10 mouse cellular contexts compared by ENCODE assay signal in genomic region chr14:24206314-24206713, GRCm38 (mm10). TPM values are rescaled to one million over a fixed set of nuclear protein-coding genes. Genes with fewer than 3 reads are reported as not detected.
A peak's percentile ranks its signal among the peaks of the same experiment; 100 is the strongest.
DNase-seq lines count a peak whose midpoint lies in the region; ATAC-seq and TF ChIP-seq lines count a peak whose summit lies in the region.
"Had no signal": no experiment of that assay in that cellular context is flagged by ENCODE, and none has a peak within 500 bp of the region (broad histone marks: within the 10 kb centered on the region; RNA-seq: fewer than 3 reads in every experiment).

No protein-coding gene starts in this region.

- peak overlapping the region; percentile 66 for H3K27ac ChIP-seq in forebrain, embryonic 10.5 days
- H3K27ac ChIP-seq in forebrain, embryonic 11.5 days (ENCODE audit: low read depth, low read length), result no peak overlapping the region
- H3K27ac ChIP-seq in midbrain, embryonic 12.5 days (replicated peaks), result peak overlapping the region; percentile 59
- H3K27ac ChIP-seq in midbrain, embryonic 16.5 days (ENCODE audit: low read length), result no peak overlapping the region; the same call in 1 of the 2 replicates
- H3K27ac ChIP-seq in hindbrain, postnatal 0 days, result no peak overlapping the region
- H3K27ac ChIP-seq in stomach, postnatal 0 days (replicated peaks), result peak overlapping the region; percentile 35; the same call in 1 of the 2 replicates
- H3K27ac ChIP-seq in liver, postnatal 0 days (ENCODE audit: low read depth), result no peak overlapping the region

- peak; percentile 18; the same call in 1 of the 2 replicates for TF ChIP-seq CTCF in hindbrain, postnatal 0 days (IDR thresholded peaks at IDR 0.05; ENCODE audit: low read depth)
- TF ChIP-seq CTCF in stomach, postnatal 0 days (IDR thresholded peaks at IDR 0.05; ENCODE audit: low read depth), result peak; percentile 29
- no peak for TF ChIP-seq CTCF in liver, postnatal 0 days (IDR thresholded peaks at IDR 0.05; ENCODE audit: low read depth)

- H3K4me1 ChIP-seq in forebrain, embryonic 10.5 days, result peaks cover 54% of the 10 kb centered on the region
- H3K4me1 ChIP-seq in forebrain, embryonic 11.5 days (replicated peaks; ENCODE audit: control insufficient read depth, insufficient read depth, low read length), result peaks cover 16% of the 10 kb centered on the region
- peaks cover 44% of the 10 kb centered on the region for H3K4me1 ChIP-seq in midbrain, embryonic 12.5 days
- peaks cover 25% of the 10 kb centered on the region for H3K4me1 ChIP-seq in midbrain, embryonic 16.5 days (ENCODE audit: control insufficient read depth, insufficient read depth, low read length)
- H3K4me1 ChIP-seq in hindbrain, postnatal 0 days (ENCODE audit: insufficient read depth, low read length), result peaks cover 17% of the 10 kb centered on the region
- H3K4me1 ChIP-seq in stomach, postnatal 0 days (replicated peaks; ENCODE audit: control insufficient read depth, insufficient read depth), result no peaks in the 10 kb centered on the region
- H3K4me1 ChIP-seq in liver, postnatal 0 days (ENCODE audit: insufficient read depth), result no peaks in the 10 kb centered on the region

- no peak overlapping the region for H3K9ac ChIP-seq in forebrain, embryonic 11.5 days (ENCODE audit: low read length)
- H3K9ac ChIP-seq in midbrain, embryonic 12.5 days (replicated peaks), result no peak overlapping the region
- no peak overlapping the region for H3K9ac ChIP-seq in midbrain, embryonic 16.5 days (ENCODE audit: low read depth, low read length)
- H3K9ac ChIP-seq in hindbrain, postnatal 0 days (replicated peaks; ENCODE audit: low read length), result no peak overlapping the region
- H3K9ac ChIP-seq in stomach, postnatal 0 days (ENCODE audit: low read length), result no peak overlapping the region
- no peak overlapping the region for H3K9ac ChIP-seq in liver, postnatal 0 days (replicated peaks)
- H3K9ac ChIP-seq: lung, embryonic 15.5 days had no signal

- no peak for TF ChIP-seq EP300 in stomach, postnatal 0 days (optimal IDR thresholded peaks at IDR 0.05)
- TF ChIP-seq EP300 in liver, postnatal 0 days (IDR thresholded peaks at IDR 0.05; ENCODE audit: low read depth), result no peak

- WGBS in forebrain, embryonic 10.5 days, result 32% methylated on average over 9 of the region's 9 CpGs
- WGBS in forebrain, embryonic 11.5 days, result 36% methylated on average over 9 of the region's 9 CpGs
- 42% methylated on average over 6 of the region's 9 CpGs for WGBS in midbrain, embryonic 12.5 days
- 88% methylated on average over 3 of the region's 9 CpGs for WGBS in midbrain, embryonic 16.5 days
- 25% methylated on average over 7 of the region's 9 CpGs for WGBS in hindbrain, postnatal 0 days
- 21% methylated on average over 9 of the region's 9 CpGs for WGBS in stomach, postnatal 0 days
- 29% methylated on average over 7 of the region's 9 CpGs for WGBS in liver, postnatal 0 days (ENCODE audit: insufficient replicate concordance)

- H3K27me3 ChIP-seq in forebrain, embryonic 10.5 days (ENCODE audit: poor library complexity, severe bottlenecking), result no peaks in the 10 kb centered on the region
- no peaks in the 10 kb centered on the region for H3K27me3 ChIP-seq in forebrain, embryonic 11.5 days (ENCODE audit: control insufficient read depth, insufficient read depth, low read length)
- H3K27me3 ChIP-seq in midbrain, embryonic 12.5 days, result no peaks in the 10 kb centered on the region
- H3K27me3 ChIP-seq in midbrain, embryonic 16.5 days (ENCODE audit: control insufficient read depth, insufficient read depth, low read depth, low read length), result no peaks in the 10 kb centered on the region
- no peaks in the 10 kb centered on the region for H3K27me3 ChIP-seq in hindbrain, postnatal 0 days (ENCODE audit: insufficient read depth, low read length)
- H3K27me3 ChIP-seq in stomach, postnatal 0 days (ENCODE audit: control insufficient read depth, insufficient read depth, low read length), result no peaks in the 10 kb centered on the region
- no peaks in the 10 kb centered on the region for H3K27me3 ChIP-seq in liver, postnatal 0 days (ENCODE audit: insufficient read depth, low read length)
- H3K27me3 ChIP-seq: lung, embryonic 15.5 days had no signal

- no peak for ATAC-seq in forebrain, embryonic 11.5 days (replicated peaks; ENCODE audit: low FRiP score)
- ATAC-seq in midbrain, embryonic 12.5 days (ENCODE audit: low FRiP score, low read depth), result no peak
- ATAC-seq in midbrain, embryonic 16.5 days, result no peak
- ATAC-seq in hindbrain, postnatal 0 days, result no peak
- peak; percentile 23 for ATAC-seq in stomach, postnatal 0 days (ENCODE audit: low FRiP score, low TSS enrichment)
- ATAC-seq in liver, postnatal 0 days, result no peak

- H3K4me3 ChIP-seq in forebrain, embryonic 10.5 days, result no peak overlapping the region
- H3K4me3 ChIP-seq in forebrain, embryonic 11.5 days (ENCODE audit: low read depth, low read length), result no peak overlapping the region
- H3K4me3 ChIP-seq in midbrain, embryonic 12.5 days, result no peak overlapping the region
- no peak overlapping the region for H3K4me3 ChIP-seq in midbrain, embryonic 16.5 days (ENCODE audit: low read depth, low read length)
- no peak overlapping the region for H3K4me3 ChIP-seq in hindbrain, postnatal 0 days (ENCODE audit: low read length)
- no peak overlapping the region for H3K4me3 ChIP-seq in stomach, postnatal 0 days (ENCODE audit: low read depth, low read length)
- no peak overlapping the region for H3K4me3 ChIP-seq in liver, postnatal 0 days (ENCODE audit: low read depth, low read length)
- H3K4me3 ChIP-seq: lung, embryonic 15.5 days had no signal

- peaks cover 4% of the 10 kb centered on the region; the same call in 1 of the 2 replicates for H3K36me3 ChIP-seq in forebrain, embryonic 10.5 days (replicated peaks)
- H3K36me3 ChIP-seq in forebrain, embryonic 11.5 days (ENCODE audit: control insufficient read depth, insufficient read depth, low read length), result no peaks in the 10 kb centered on the region
- no peaks in the 10 kb centered on the region for H3K36me3 ChIP-seq in midbrain, embryonic 12.5 days
- H3K36me3 ChIP-seq in midbrain, embryonic 16.5 days (ENCODE audit: control insufficient read depth, insufficient read depth, low read length), result no peaks in the 10 kb centered on the region
- H3K36me3 ChIP-seq in hindbrain, postnatal 0 days (ENCODE audit: insufficient read depth, low read length), result no peaks in the 10 kb centered on the region
- no peaks in the 10 kb centered on the region; the same call in 1 of the 2 replicates for H3K36me3 ChIP-seq in stomach, postnatal 0 days (ENCODE audit: control insufficient read depth, insufficient read depth, low read length)
- no peaks in the 10 kb centered on the region for H3K36me3 ChIP-seq in liver, postnatal 0 days (replicated peaks; ENCODE audit: insufficient read depth, low read length)
- H3K36me3 ChIP-seq: lung, embryonic 15.5 days had no signal

- H3K9me3 ChIP-seq in forebrain, embryonic 10.5 days, result no peaks in the 10 kb centered on the region
- H3K9me3 ChIP-seq in forebrain, embryonic 11.5 days (ENCODE audit: control insufficient read depth, low read length), result no peaks in the 10 kb centered on the region
- H3K9me3 ChIP-seq in midbrain, embryonic 12.5 days, result no peaks in the 10 kb centered on the region
- no peaks in the 10 kb centered on the region for H3K9me3 ChIP-seq in midbrain, embryonic 16.5 days (replicated peaks; ENCODE audit: control insufficient read depth, low read length, poor library complexity, severe bottlenecking)
- no peaks in the 10 kb centered on the region for H3K9me3 ChIP-seq in hindbrain, postnatal 0 days (ENCODE audit: low read length)
- H3K9me3 ChIP-seq in stomach, postnatal 0 days (ENCODE audit: control insufficient read depth, low read length), result no peaks in the 10 kb centered on the region
- H3K9me3 ChIP-seq in liver, postnatal 0 days (ENCODE audit: low read length), result no peaks in the 10 kb centered on the region
- H3K9me3 ChIP-seq: lung, embryonic 15.5 days had no signal

- DNase-seq in forebrain, embryonic 10.5 days (ENCODE audit: extremely low spot score, low spot score), result no peak
- DNase-seq in forebrain, embryonic 11.5 days (ENCODE audit: low spot score), result no peak
- no peak for DNase-seq in hindbrain, postnatal 0 days (ENCODE audit: low spot score)
- no peak for DNase-seq in stomach, postnatal 0 days (ENCODE audit: low spot score)
- DNase-seq in liver, postnatal 0 days, result no peak
- DNase-seq in cerebellum, postnatal 10 days, result no peak

- H3K4me2 ChIP-seq in forebrain, embryonic 11.5 days (ENCODE audit: low read depth, low read length, severe bottlenecking), result no peak overlapping the region
- H3K4me2 ChIP-seq in midbrain, embryonic 12.5 days (replicated peaks), result no peak overlapping the region
- H3K4me2 ChIP-seq in midbrain, embryonic 16.5 days (ENCODE audit: low read length), result no peak overlapping the region
- H3K4me2 ChIP-seq in hindbrain, postnatal 0 days (ENCODE audit: low read depth, low read length), result no peak overlapping the region
- no peak overlapping the region for H3K4me2 ChIP-seq in stomach, postnatal 0 days (replicated peaks; ENCODE audit: low read depth)
- no peak overlapping the region for H3K4me2 ChIP-seq in liver, postnatal 0 days (ENCODE audit: low read depth, low read length)
- H3K4me2 ChIP-seq: lung, embryonic 15.5 days had no signal

RNA-seq across cellular contexts. Expression of gene Dlg5, which starts 39.4 kb away (rescaled TPM):
- polyA plus RNA-seq in forebrain, embryonic 10.5 days (2016; fragmentation: Nextera tagmentation; extraction: Ambion mirVana), result 15.0 and 16.5 TPM in 2 replicates
- 26.0 and 29.4 TPM in 2 replicates for polyA plus RNA-seq in forebrain, embryonic 11.5 days (2014; fragmentation: Nextera tagmentation; extraction: Ambion mirVana)
- 18.6 and 19.0 TPM in 2 replicates for polyA plus RNA-seq in midbrain, embryonic 12.5 days (2016; fragmentation: Nextera tagmentation; extraction: Ambion mirVana)
- 21.4 and 23.5 TPM in 2 replicates for polyA plus RNA-seq in midbrain, embryonic 16.5 days (2015; fragmentation: Nextera tagmentation; extraction: Ambion mirVana)
- 51.2 and 52.9 TPM in 2 replicates for total RNA-seq in hindbrain, postnatal 0 days (2014; rRNA removed)
- 10.9 and 13.4 TPM in 2 replicates for polyA plus RNA-seq in hindbrain, postnatal 0 days (2015; fragmentation: Nextera tagmentation; extraction: Ambion mirVana)
- polyA plus RNA-seq in stomach, postnatal 0 days (2015; fragmentation: Nextera tagmentation; extraction: Ambion mirVana), result 3.8 and 5.0 TPM in 2 replicates
- 0.47 and 0.88 TPM in 2 replicates for polyA plus RNA-seq in liver, postnatal 0 days (2015; fragmentation: Nextera tagmentation; extraction: Ambion mirVana)
- total RNA-seq: common myeloid progenitor, adult 5-6 weeks had no signal

Comparison
In these comparisons a context has a peak if more than half of its experiments do, and no peak if none do; other contexts are left out.
1. H3K27ac ChIP-seq: peak in forebrain, embryonic 10.5 days (single experiment), midbrain, embryonic 12.5 days (single experiment) and stomach, postnatal 0 days (single experiment); none in forebrain, embryonic 11.5 days (single experiment), midbrain, embryonic 16.5 days (single experiment), hindbrain, postnatal 0 days (single experiment) and liver, postnatal 0 days (single experiment).